Mouse (Mus musculus): ENCODE results near the gene Pnpla2.

Gene Pnpla2

GRCm38 (mm10) chr7:141447110-141447991, 7.6 kb upstream of the Pnpla2 start, which contains the start of gene Rplp2:
Gene Rplp2, plus strand, starts transcription at chr7:141447370.
- DNase-seq (ENCODE audit: low read depth): peak; percentile 99

DNA sequence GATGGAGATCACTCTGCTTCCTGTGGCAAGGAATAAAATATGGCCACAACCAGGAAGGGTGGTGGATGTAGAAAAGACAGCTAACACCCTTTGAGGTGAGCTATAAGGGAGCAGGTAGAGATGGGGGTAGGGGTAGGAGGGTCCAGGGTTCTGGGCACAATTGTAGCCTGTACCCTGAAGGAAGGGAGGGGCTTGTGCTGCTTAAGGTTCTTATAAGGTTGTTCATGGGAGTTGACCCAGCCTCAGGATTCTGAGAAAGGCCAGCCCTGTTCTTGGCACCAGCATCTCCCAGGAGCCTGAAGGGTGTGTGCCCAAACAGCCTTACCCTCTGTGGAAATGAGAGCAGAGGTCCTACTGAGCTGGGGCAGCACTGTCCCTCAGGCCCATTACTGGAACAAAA, 3.1 kb upstream of the Pnpla2 start:
- DNase-seq (ENCODE audit: low read depth): no peak

GRCm38 (mm10) chr7:141453636-141454035, 1.4 kb upstream of the Pnpla2 start:
- DNase-seq (ENCODE audit: low read depth): peak; percentile 54

DNA sequence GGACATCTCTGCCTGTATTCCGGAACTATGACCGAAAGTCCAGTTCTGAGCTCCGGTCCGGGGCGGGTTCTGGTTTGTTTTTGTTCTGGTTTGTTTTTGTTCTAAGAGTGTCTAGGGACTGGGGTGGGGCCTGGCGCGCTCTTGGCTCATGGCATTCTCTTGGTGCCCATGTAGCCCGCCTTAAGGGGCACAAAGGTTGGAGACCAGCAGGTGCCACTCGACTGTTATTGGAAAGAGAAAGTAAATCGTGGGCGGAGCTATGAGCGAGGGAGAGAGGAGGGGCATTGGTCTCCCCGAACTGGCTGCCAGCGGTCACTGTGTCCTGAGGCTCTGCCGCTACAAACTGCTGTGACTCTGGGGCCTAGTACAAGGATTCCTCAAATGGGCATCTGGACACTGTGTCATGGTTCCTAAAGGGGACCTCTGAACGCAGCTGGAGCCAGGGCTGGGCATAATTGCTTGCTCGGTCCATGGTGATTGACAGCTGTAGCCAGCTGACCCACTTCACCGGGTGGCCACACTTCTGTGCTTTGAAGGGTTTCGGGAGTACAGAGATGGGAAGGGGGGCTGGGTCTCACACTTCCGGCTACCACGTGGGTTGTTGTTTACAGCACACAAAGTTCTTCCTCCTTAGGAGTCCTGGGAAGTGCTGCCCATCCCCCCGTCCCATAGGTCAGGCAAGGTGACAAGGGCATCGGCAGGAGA, 764 bp downstream of the Pnpla2 start:
- DNase-seq (ENCODE audit: low read depth): peak; percentile 83

GRCm38 (mm10) chr7:141456739-141457138, 1.7 kb downstream of the Pnpla2 start:
- DNase-seq (ENCODE audit: low read depth): peak; percentile 64

DNA sequence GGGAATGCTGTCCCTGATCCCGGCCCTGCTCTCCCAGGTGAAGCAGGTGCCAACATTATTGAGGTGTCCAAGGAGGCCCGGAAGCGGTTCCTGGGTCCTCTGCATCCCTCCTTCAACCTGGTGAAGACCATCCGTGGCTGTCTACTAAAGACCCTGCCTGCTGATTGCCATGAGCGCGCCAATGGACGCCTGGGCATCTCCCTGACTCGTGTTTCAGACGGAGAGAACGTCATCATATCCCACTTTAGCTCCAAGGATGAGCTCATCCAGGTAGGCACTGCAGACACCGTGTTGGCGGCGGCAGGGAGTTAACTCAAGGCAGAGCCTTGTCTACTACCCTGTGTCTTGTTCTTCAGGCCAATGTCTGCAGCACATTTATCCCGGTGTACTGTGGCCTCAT, 2.2 kb downstream of the Pnpla2 start:
- no peak for DNase-seq (ENCODE audit: low read depth)

DNA sequence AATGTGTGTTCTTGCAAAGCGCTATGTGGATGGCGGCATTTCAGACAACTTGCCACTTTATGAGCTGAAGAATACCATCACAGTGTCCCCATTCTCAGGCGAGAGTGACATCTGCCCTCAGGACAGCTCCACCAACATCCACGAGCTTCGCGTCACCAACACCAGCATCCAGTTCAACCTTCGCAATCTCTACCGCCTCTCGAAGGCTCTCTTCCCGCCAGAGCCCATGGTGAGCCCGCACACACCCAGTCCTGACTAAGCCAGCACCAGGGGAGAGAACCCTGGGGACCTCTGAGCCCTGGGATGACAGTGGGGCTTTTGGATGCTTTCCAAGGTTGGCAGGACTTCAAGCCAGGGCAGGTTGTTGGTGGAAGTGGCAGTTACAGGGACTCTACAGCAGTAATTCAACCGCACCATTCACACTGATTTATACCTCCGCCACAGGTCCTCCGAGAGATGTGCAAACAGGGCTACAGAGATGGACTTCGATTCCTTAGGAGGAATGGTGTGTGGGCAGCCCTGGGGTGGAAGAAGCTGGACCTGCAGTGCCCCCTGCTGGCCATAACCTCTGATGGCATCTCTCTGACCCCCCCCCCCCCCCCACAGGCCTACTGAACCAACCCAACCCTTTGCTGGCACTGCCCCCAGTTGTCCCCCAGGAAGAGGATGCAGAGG, 3.1 kb downstream of the Pnpla2 start:
- DNase-seq (ENCODE audit: low read depth): peak; percentile 61

GRCm38 (mm10) chr7:141458661-141459060, 3.7 kb downstream of the Pnpla2 start:
- no peak for DNase-seq (ENCODE audit: low read depth)

DNA sequence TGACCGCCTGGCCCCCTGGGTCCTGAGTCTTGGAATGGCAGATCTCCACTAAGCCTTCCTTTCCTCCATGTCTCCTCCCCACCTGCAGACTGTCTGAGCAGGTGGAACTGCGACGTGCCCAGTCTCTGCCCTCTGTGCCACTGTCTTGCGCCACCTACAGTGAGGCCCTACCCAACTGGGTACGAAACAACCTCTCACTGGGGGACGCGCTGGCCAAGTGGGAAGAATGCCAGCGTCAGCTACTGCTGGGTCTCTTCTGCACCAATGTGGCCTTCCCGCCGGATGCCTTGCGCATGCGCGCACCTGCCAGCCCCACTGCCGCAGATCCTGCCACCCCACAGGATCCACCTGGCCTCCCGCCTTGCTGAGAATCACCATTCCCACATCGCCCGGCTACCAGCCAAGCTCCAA, 4.3 kb downstream of the Pnpla2 start:
- DNase-seq (ENCODE audit: low read depth): no peak

DNA sequence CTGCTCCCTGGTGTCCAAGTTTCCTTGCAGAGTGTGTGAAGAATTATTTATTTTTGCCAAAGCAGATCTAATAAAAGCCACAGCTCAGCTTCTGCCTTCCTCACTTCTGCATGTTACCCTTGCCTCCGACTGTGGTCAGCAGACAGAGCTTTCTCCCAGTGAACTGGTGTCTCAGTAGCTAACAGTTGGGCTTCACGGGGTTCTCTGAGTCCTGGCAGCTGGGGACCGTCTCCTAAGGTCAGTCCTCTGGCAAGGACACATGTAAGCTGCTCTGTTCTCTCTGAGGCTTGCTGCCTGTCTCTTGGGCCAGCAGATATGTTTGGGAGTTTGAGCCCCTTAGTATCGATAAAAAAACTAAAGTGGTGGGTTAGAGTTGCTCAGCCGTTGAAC, 5.0 kb downstream of the Pnpla2 start:
- DNase-seq (ENCODE audit: low read depth): no peak

- no peak for DNase-seq (ENCODE audit: low read depth)
Measured at GRCm38 (mm10) chr7:141460391-141461113, 5.6 kb downstream of the Pnpla2 start, which contains the start of gene Cracr2b. Gene Cracr2b, plus strand, starts transcription at chr7:141461094.

DNA sequence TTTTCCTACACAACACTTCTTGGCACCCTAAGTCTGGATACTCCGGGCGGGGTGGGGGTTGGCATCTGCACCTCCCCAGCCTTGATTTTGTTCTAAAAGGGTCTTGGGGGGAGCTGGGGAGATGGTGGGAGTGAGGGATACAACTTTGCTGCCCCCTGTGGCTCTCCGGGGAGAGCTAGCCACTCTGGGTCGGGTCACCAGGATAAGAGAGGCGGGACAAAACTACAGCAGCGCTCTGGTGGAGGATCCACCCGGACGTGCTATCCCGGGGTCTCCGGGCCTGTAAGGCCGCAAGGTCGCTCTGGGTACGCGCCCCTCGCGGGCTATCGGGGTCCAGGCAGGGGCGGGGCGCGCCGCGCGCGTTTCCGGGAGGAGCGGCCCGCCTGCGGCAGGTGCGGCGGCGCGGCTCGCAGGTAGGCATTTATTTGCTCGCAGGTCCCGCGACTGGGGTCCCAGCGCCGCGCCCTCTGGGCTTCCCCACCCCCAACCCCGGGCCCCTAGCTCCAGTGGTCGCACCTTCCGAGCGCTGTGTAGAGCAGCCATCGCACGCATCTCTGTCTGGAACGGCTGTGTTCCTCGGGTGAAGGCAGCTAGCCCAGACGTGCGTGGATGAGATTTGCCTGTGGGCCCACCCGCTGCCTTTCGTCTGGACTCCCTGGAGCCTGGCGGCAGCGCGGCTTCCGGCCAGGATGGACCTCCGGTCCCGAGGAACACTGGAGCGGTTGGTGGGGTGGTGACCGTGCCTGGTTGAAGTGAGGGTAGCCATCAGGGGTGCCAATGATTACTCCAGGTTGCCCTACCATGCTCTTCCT, 6.7 kb downstream of the Pnpla2 start:
- no peak for DNase-seq (ENCODE audit: low read depth)

GRCm38 (mm10) chr7:141462333-141462821, 7.4 kb downstream of the Pnpla2 start:
- no peak for DNase-seq (ENCODE audit: low read depth)

- DNase-seq (ENCODE audit: low read depth): peak; percentile 47
Measured at GRCm38 (mm10) chr7:141463824-141464602, 9.0 kb downstream of the Pnpla2 start.

- no peak for DNase-seq (ENCODE audit: low read depth)
Measured at GRCm38 (mm10) chr7:141464603-141465201, 9.7 kb downstream of the Pnpla2 start.

DNA sequence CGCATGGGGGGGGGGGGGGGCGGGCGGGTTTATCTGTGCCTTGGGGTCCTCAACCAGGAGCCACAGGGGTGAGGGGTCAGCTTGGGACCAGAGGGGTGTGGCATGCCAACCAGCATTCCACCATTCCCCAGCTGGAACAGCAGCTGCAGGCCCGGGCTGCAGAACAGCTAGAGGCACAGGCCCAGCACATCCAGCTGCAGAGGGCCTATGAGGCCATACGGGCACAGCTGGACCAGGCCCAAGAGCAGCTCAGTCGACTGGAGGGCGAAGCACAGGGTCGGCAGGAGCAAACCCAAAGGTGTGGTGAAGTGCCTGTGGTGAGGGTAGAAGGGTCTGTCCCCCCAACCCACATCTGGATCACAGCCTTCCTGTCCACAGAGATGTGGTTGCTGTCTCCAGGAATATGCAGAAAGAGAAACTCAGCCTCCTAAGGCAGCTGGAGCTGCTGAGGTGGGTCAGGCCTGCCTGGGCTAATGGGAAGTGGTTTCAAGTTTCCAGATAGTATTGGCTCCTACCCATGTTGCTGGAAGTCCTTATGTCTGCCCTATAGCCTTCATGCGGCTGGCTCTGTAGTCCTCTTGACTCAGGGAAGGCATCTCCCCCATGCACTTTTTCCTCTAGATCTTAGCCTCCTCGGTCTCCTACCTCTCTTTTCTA, 10.5 kb downstream of the Pnpla2 start:
- peak; percentile 78 for DNase-seq (ENCODE audit: low read depth)

- peak; percentile 88 for DNase-seq (ENCODE audit: low read depth)
Measured at GRCm38 (mm10) chr7:141466045-141466394, 11.0 kb downstream of the Pnpla2 start.

- no peak for DNase-seq (ENCODE audit: low read depth)
Measured at GRCm38 (mm10) chr7:141466607-141467148, 11.7 kb downstream of the Pnpla2 start.

All from 416B (cell line).